Mouse (Mus musculus): Measurements from ENCODE around the gene Add3. TPM values are rescaled to one million over a fixed set of nuclear protein-coding genes. Genes with fewer than 3 reads are reported as not detected.
A peak's percentile ranks its signal among the peaks of the same experiment; 100 is the strongest.
"Not testable (repeated sequence)": the region's sequence is repeated elsewhere in the genome, so short reads cannot be mapped to it uniquely, and the experiment has no call there.

The Add3 gene
- polyA plus RNA-seq, 1 experiment from 2014 or later = 29.5 TPM

DNA sequence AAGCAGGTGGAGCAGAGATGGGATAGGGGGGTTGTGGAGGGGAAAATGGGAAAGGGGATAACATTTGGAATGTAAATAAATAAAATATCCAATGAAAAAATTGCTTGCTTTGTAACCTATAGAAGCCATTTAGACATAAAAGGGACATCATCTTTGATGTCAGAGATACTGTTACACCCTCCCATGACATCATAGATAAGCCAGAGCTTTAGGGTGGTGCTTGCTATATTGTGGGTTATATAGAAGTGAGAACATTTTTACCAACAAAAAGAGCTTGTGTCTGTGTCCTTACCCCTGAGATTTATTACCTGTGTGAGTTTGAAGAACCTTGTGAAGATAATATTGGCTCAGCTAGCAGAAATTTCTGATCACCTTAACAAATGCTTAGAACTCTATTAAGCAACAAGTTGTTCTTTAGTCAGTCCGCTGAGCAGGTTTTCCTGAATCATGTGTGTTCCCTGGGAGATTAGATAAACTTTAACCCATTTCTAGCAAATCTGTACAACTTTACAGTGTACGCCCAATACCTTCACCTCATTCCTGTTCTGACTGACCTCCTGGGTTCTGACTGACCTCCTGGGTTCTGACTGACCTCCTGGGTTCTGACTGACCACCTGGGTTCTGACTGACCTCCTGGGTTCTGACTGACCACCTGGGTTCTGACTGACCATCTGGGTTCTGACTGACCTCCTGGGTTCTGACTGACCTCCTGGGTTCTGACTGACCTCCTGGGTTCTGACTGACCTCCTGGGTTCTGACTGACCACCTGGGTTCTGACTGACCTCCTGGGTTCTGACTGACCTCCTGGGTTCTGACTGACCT, 85.2 kb downstream of the Add3 start:
- H3K4me3 ChIP-seq (replicated peaks); H3K27me3 ChIP-seq; H3K4me2 ChIP-seq; H3K27ac ChIP-seq; DNase-seq; H3K9me3 ChIP-seq (replicated peaks); H3K9ac ChIP-seq; ATAC-seq (ENCODE audit: low read depth): not testable (repeated sequence)
- 25% methylated on average over 2 of the region's 2 CpGs for WGBS (ENCODE audit: insufficient replicate concordance)
- Histone ChIP-seq H3K36me3 (peaks cover 24% of the 10 kb centered on the region), H3K4me1 (replicated peaks) (peaks cover 19% of the 10 kb centered on the region)

DNA sequence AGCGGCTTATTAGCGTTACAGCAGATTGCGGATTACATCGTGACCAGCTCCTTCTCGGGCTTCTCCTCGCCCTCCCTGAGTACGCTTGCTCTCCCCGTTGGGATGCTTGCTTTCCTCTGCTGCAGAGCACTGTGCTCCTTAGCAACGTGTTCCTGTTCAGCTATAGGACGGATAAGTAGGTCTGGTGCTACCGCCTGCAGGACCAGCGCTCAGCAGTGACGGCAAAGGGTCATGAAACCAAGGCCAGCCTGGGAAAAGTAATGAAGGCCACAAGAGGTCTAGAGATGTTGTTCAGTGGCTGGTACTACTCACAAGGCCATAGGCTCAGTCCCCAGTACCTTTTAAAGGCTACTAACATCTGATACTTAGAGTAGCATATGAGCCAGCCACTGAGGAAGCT, 86.4 kb downstream of the Add3 start:
- no peak for DNase-seq
- 87% methylated on average over 13 of the region's 13 CpGs for WGBS (ENCODE audit: insufficient replicate concordance)

DNA sequence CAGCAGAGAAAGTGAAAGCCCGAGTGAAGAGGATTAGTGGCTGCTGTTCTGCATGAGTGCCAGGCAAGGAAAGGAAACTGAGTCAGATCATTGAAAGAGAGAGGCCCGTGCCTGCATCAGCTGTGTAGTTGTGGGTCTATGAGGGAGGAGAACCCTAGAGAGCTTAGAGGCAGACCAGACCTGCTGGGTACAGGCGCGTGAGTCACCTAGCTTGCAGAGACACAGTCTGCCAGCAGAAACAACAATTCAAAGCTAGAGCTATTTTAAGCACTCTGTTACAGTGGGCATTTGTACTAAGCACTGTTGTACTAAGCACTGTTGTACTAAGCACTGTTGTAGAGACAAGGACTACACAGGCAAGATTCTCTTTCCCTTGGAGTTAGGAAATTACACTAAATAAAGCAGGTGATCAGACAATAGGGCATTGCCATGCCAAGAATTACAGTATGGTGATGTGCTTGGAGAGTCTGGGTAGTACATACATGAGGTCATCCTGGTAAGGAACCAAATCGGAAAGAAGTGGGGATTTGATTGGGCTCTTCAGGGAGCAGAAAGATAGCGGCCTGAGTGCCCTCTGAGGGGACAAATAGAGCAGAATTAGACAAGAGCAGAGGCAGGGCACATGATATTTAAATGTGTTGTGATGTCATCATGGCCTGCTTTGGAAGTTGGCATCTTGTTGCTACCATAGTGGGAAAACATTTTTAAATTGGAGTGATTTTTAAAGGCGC, 88.0 kb downstream of the Add3 start:
- 86% methylated on average over 7 of the region's 7 CpGs for WGBS (ENCODE audit: insufficient replicate concordance)
- DNase-seq = no peak

More for the DNA sequence above, 86.4 kb downstream of the Add3 start:
- Histone ChIP-seq H3K4me2 (no peak overlapping the region), H3K9me3 (replicated peaks) (no peaks in the 10 kb centered on the region), H3K4me3 (replicated peaks) (no peak overlapping the region), H3K9ac (no peak overlapping the region), H3K36me3 (peaks cover 32% of the 10 kb centered on the region), H3K4me1 (replicated peaks) (peaks cover 19% of the 10 kb centered on the region), H3K27me3 (no peaks in the 10 kb centered on the region), H3K27ac (no peak overlapping the region)
- ATAC-seq (ENCODE audit: low read depth) = no peak

DNA sequence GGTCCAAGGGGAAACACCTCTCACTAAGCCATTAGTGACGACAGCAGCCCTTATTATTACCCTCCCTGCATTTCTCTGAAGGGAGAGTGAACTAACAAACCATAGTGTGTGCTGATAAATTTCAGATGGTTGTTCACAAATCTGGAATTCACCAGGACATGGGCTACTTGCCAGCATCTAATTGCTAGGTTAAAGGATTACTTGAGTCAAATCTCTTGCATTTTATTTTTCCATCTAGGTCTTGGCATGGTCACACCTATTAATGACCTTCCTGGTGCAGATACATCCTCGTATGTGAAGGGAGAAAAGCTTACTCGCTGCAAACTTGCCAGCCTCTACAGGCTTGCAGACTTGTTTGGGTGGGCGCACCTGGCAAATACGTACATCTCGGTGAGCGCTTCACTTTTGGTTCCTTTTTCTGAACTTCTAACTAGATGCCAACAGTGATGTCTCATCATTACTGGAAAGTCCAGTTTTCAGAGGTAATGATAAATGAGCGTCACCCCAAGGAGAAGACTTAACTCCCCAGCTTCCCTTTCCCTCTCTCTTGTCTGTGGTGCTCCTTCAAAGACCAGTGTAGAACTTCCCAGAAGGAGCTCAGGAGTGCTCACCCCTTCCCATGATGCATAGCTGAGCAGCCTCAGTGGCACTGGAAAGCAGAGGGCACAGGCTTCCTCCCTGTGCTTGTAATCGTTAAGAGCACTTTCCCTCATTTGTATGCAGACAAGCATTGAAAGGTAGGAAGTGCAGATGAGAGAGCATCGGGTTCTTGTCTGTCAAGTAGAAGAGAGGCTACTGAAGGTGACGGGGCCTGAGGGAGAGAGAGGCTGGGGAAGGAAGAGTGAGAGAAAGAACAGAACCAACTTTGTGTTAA, 90.9 kb downstream of the Add3 start:
- ATAC-seq (ENCODE audit: low read depth) (no peak), DNase-seq (no peak)
- H3K36me3 ChIP-seq = peaks cover 68% of the 10 kb centered on the region
- 0 out of 2 replicates have a peak, but pooled peaks cover 5% of the 10 kb centered on the region for H3K4me1 ChIP-seq (replicated peaks)
- no peak overlapping the region for H3K27ac ChIP-seq
- H3K27me3 ChIP-seq = no peaks in the 10 kb centered on the region
- no peak overlapping the region for H3K4me3 ChIP-seq (replicated peaks)
- no peak overlapping the region for H3K4me2 ChIP-seq
- no peaks in the 10 kb centered on the region for H3K9me3 ChIP-seq (replicated peaks)
- WGBS (ENCODE audit: insufficient replicate concordance) = 79% methylated on average over 11 of the region's 11 CpGs
- no peak overlapping the region for H3K9ac ChIP-seq

More for the DNA sequence above, 88.0 kb downstream of the Add3 start:
- Histone ChIP-seq H3K4me1 (replicated peaks) (peaks cover 19% of the 10 kb centered on the region), H3K36me3 (peaks cover 44% of the 10 kb centered on the region), H3K9ac (no peak overlapping the region), H3K4me2 (no peak overlapping the region), H3K27ac (no peak overlapping the region), H3K9me3 (replicated peaks) (no peaks in the 10 kb centered on the region), H3K4me3 (replicated peaks) (no peak overlapping the region), H3K27me3 (no peaks in the 10 kb centered on the region)
- no peak for ATAC-seq (ENCODE audit: low read depth)

DNA sequence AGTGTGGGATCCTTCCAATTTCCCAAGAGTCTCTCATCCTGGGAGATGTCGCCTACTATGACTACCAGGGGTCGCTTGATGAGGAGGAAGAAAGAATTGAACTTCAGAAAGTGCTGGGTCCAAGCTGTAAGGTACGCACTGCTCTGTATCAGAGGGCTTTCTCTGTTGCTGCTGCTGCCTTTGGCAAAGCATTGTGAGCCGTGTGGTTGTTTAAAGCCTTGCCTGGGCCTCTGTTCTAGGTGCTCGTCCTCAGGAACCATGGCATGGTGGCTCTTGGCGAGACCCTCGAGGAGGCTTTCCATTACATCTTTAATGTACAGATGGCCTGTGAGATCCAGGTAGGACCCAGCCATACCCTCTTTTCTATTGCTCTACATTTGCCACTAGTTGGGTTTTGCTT, 93.3 kb downstream of the Add3 start:
- Histone ChIP-seq H3K27ac (no peak overlapping the region), H3K4me3 (replicated peaks) (no peak overlapping the region), H3K27me3 (no peaks in the 10 kb centered on the region), H3K9ac (no peak overlapping the region), H3K4me1 (replicated peaks) (no peaks in the 10 kb centered on the region), H3K4me2 (no peak overlapping the region), H3K36me3 (peaks cover 63% of the 10 kb centered on the region), H3K9me3 (replicated peaks) (no peaks in the 10 kb centered on the region)
- 78% methylated on average over 7 of the region's 7 CpGs for WGBS (ENCODE audit: insufficient replicate concordance)
- DNase-seq (no peak), ATAC-seq (ENCODE audit: low read depth) (no peak)

DNA sequence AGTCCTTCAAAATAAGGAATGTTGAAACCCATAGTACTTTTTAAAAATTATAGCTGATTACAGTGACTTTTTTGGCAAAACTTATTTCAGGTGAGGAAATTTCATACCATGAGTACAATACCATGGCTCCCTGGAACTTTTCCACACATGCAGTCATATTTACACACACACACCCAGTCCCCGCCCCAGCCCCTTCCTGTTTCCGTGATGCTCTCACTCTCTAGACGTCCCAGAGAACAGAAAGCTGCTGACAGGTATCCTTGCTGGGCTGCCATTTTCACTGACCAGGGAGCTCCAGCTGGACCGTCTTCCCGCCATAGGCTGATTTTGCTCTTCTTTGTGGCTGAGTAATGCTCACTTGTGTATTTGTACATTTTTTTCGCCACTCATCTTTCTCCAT, 101.6 kb downstream of the Add3 start:
- ATAC-seq (ENCODE audit: low read depth) = no peak
- Histone ChIP-seq H3K27ac (no peak overlapping the region), H3K4me2 (no peak overlapping the region), H3K9ac (no peak overlapping the region), H3K9me3 (replicated peaks) (no peaks in the 10 kb centered on the region), H3K4me1 (replicated peaks) (no peaks in the 10 kb centered on the region), H3K36me3 (peaks cover 70% of the 10 kb centered on the region), H3K27me3 (no peaks in the 10 kb centered on the region), H3K4me3 (replicated peaks) (no peak overlapping the region)
- no peak for DNase-seq
- WGBS (ENCODE audit: insufficient replicate concordance) = 79% methylated on average over 6 of the region's 6 CpGs

DNA sequence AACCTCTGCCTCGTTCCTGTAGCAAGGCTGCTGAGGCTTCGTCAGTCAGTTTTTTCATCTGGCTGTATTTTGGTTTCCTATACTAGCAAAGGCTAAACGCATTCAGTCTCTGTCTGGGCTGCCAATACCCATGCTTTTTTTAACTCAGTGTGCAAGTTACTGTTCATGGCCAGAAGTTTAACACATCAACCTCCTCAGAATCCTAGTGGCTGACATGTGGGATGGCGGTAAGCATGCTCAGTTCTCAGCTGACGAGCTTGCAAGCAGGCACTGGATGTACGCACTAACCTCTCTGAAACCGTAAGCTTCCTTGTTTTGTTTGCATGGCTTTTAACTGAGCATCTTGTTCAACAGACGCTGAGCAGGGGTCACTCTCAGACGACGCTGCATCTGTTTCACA, 103.7 kb downstream of the Add3 start:
- WGBS (ENCODE audit: insufficient replicate concordance) = 82% methylated on average over 10 of the region's 10 CpGs
- no peak overlapping the region for H3K27ac ChIP-seq
- no peak overlapping the region for H3K9ac ChIP-seq
- no peak overlapping the region for H3K4me2 ChIP-seq
- no peak for ATAC-seq (ENCODE audit: low read depth)
- peaks cover 62% of the 10 kb centered on the region for H3K36me3 ChIP-seq
- no peaks in the 10 kb centered on the region for H3K27me3 ChIP-seq
- no peak overlapping the region for H3K4me3 ChIP-seq (replicated peaks)
- no peaks in the 10 kb centered on the region for H3K9me3 ChIP-seq (replicated peaks)
- peaks cover 17% of the 10 kb centered on the region for H3K4me1 ChIP-seq (replicated peaks)
- no peak for DNase-seq

DNA sequence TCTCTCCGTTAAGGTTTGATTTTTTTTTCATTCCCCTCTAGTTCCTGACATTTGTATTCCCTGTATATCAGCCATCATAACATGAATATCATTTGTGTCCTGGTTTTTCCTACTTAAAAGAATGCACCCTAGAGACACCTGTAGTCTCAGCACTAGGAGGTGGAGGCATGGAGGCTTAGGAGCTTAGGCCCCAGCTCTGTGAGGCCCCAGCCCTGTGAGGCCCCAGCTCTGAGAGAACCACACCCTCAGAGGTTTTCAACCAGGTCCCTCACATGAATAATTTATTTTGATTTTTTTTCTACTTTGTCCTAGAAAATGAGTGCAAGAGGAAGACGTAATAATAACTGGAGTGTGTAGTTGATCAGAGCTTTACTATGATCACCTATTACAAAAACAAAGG, 107.3 kb downstream of the Add3 start:
- WGBS (ENCODE audit: insufficient replicate concordance) = 55% methylated on average over 2 of the region's 2 CpGs
- Histone ChIP-seq H3K27me3 (no peaks in the 10 kb centered on the region), H3K4me1 (replicated peaks) (peaks cover 43% of the 10 kb centered on the region), H3K36me3 (peaks cover 34% of the 10 kb centered on the region), H3K4me3 (replicated peaks) (no peak overlapping the region), H3K9ac (peak overlapping the region; percentile 30; the same call in 1 of the 2 replicates), H3K27ac (peak overlapping the region; percentile 66), H3K4me2 (peak overlapping the region; percentile 29), H3K9me3 (replicated peaks) (no peaks in the 10 kb centered on the region)
- ATAC-seq (ENCODE audit: low read depth) = peak; percentile 91
- no peak for DNase-seq

DNA sequence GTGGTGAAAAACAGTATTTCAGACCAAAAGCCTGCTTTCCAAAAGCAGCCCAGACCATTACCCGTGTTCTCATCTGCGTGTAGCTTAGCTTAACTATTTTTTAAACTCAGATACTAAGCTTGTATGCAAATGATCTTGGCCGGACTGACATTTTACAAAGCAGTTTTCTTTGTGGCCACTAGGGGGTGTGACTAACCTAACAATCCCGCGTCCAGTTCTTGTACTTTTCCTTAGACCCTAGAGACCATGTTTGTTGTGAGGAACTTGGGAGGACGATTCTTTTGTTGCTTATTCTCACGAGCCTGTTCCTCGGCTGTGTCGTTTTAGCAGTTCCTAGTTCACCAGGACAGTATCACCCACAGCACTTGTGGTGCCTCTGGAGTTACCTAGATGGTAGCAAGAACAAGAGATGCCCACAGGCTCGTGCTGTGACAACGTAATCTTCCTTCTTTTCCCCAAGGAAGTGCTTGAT, 107.8 kb downstream of the Add3 start:
- WGBS (ENCODE audit: insufficient replicate concordance) = 18% methylated on average over 11 of the region's 11 CpGs
- Histone ChIP-seq H3K36me3 (peaks cover 30% of the 10 kb centered on the region), H3K27me3 (no peaks in the 10 kb centered on the region), H3K4me2 (peak overlapping the region; percentile 29), H3K27ac (peak overlapping the region; percentile 66; the same call in 1 of the 2 replicates), H3K4me1 (replicated peaks) (peaks cover 46% of the 10 kb centered on the region), H3K9ac (peak overlapping the region; percentile 30; the same call in 1 of the 2 replicates), H3K9me3 (replicated peaks) (no peaks in the 10 kb centered on the region), H3K4me3 (replicated peaks) (no peak overlapping the region)
- DNase-seq (peak; percentile 51), ATAC-seq (ENCODE audit: low read depth) (peak; percentile 62)

DNA sequence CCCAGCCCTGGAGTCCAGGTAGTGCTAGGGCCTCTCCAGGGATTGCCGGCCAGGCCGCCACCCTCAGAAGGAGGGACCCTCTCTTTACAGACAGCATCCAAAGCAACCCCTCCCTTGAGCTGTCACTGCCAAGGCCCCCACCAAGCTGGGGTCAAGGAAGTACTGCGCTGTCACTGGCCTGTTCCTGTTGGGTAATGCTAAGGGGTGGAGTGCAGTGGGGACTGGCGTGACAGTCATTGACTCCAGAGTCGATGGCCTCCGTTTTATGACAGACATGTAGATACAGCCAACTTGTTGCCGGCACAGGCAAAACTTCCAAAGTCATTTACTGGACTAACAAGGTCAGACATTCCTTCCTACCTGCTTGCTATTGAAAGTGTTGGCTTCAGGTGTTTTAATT, 110.8 kb downstream of the Add3 start:
- H3K9me3 ChIP-seq (replicated peaks) = no peaks in the 10 kb centered on the region
- H3K4me2 ChIP-seq = no peak overlapping the region
- no peak for DNase-seq
- 73% methylated on average over 7 of the region's 7 CpGs for WGBS (ENCODE audit: insufficient replicate concordance)
- peaks cover 73% of the 10 kb centered on the region for H3K4me1 ChIP-seq (replicated peaks)
- no peak overlapping the region for H3K4me3 ChIP-seq (replicated peaks)
- no peak for ATAC-seq (ENCODE audit: low read depth)
- no peak overlapping the region for H3K27ac ChIP-seq
- H3K36me3 ChIP-seq = peaks cover 11% of the 10 kb centered on the region; the same call in 1 of the 2 replicates
- H3K27me3 ChIP-seq = no peaks in the 10 kb centered on the region
- no peak overlapping the region for H3K9ac ChIP-seq

DNA sequence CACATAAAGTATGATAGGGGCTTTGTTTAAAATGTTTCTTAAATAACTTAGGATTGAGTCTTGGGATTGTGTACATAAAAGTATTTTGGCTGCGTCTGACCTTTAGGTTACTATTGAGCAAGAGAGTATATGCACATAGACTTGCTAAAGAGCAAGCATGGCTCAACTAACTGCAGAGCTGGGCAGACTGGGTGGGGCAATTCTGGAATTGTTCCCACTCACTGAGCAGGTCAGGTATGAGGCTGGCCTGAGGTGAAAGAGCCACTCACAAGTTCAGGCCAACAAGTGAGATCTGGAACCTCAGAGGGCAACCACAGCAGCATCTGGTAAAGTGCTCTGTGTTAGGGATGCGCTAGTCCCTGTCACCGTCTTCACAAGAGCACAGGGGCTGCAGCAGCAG, 111.4 kb downstream of the Add3 start:
- no peak overlapping the region for H3K4me3 ChIP-seq (replicated peaks)
- H3K4me2 ChIP-seq = no peak overlapping the region
- H3K36me3 ChIP-seq = peaks cover 9% of the 10 kb centered on the region; the same call in 1 of the 2 replicates
- H3K9ac ChIP-seq = no peak overlapping the region
- no peaks in the 10 kb centered on the region for H3K9me3 ChIP-seq (replicated peaks)
- H3K27me3 ChIP-seq = no peaks in the 10 kb centered on the region
- peaks cover 79% of the 10 kb centered on the region for H3K4me1 ChIP-seq (replicated peaks)
- H3K27ac ChIP-seq = peak overlapping the region; percentile 39
- no peak for ATAC-seq (ENCODE audit: low read depth)
- DNase-seq = no peak
- WGBS (ENCODE audit: insufficient replicate concordance) = 79% methylated on average over 3 of the region's 3 CpGs
